Mouse (Mus musculus) c-Kit-negative CD71-positive TER-119-positive erythroid progenitor cells, embryonic 14.5 days (primary cell): Measurements from ENCODE around the gene Hist1h3d.
A peak's percentile ranks its signal among the peaks of the same experiment; 100 is the strongest.
"Not testable (repeated sequence)": the region's sequence is repeated elsewhere in the genome, so short reads cannot be mapped to it uniquely, and the experiment has no call there.

Experiments used
- DNase-seq: peaks from one replicate; pipeline ENCODE4 v3.0.0-alpha.2; 2013; ENCODE audit warnings: low read depth, low spot score

Gene Hist1h3d

GRCm38 (mm10) chr13:23564482-23564881 lies 11.1 kb upstream of the Hist1h3d start:
- no peak for DNase-seq

- DNase-seq: peak; percentile 49
Measured at GRCm38 (mm10) chr13:23570261-23571021, 5.1 kb upstream of the Hist1h3d start.

GRCm38 (mm10) chr13:23571022-23571503 lies 4.5 kb upstream of the Hist1h3d start, which contains the start of the genes Hist1h2ae and Hist1h2bg:
Hist1h2ae (minus strand) TSS chr13:23571220.
Hist1h2bg (plus strand) TSS chr13:23571396.
- peak; percentile 93 for DNase-seq

GRCm38 (mm10) chr13:23571504-23572217 lies 3.9 kb upstream of the Hist1h3d start:
- DNase-seq: peak; percentile 57

- peak; percentile 62 for DNase-seq
Measured at GRCm38 (mm10) chr13:23572218-23573033, 3.1 kb upstream of the Hist1h3d start.

- DNase-seq: peak; percentile 47
Measured at GRCm38 (mm10) chr13:23573034-23573897, 2.3 kb upstream of the Hist1h3d start.

GRCm38 (mm10) chr13:23573898-23574524 lies 1.6 kb upstream of the Hist1h3d start, which contains the start of the genes Hist1h2bf and Hist1h2ad:
Hist1h2bf (minus strand) TSS chr13:23574196.
Hist1h2ad (plus strand) TSS chr13:23574381.
- peak; percentile 99 for DNase-seq

- peak; percentile 49 for DNase-seq
Measured at GRCm38 (mm10) chr13:23574546-23575170, 905 bp upstream of the Hist1h3d start.

GRCm38 (mm10) chr13:23575864-23576313 lies 326 bp downstream of the Hist1h3d start:
- not testable (repeated sequence) for DNase-seq

GRCm38 (mm10) chr13:23576351-23576881 lies 853 bp downstream of the Hist1h3d start:
- peak; percentile 50 for DNase-seq

GRCm38 (mm10) chr13:23576906-23577639 lies 1.5 kb downstream of the Hist1h3d start:
- DNase-seq: peak; percentile 40

GRCm38 (mm10) chr13:23577835-23578234 lies 2.3 kb downstream of the Hist1h3d start:
- DNase-seq: no peak

- peak; percentile 95 for DNase-seq
Measured at GRCm38 (mm10) chr13:23581408-23582218, 6.0 kb downstream of the Hist1h3d start, which contains the start of gene Hist1h4d. Hist1h4d (plus strand) TSS chr13:23581598.

- no peak for DNase-seq
Measured at GRCm38 (mm10) chr13:23582219-23583056, 6.9 kb downstream of the Hist1h3d start.

- DNase-seq: no peak
Measured at GRCm38 (mm10) chr13:23583387-23584068, 8.0 kb downstream of the Hist1h3d start.

- peak; percentile 37 for DNase-seq
Measured at GRCm38 (mm10) chr13:23584331-23584730, 8.8 kb downstream of the Hist1h3d start.
